Mouse (Mus musculus): Measurements from ENCODE around the gene Gm9573.

- TF ChIP-seq CTCF (conservative IDR thresholded peaks at IDR 0.05; ENCODE audit: insufficient read depth, insufficient read length, low read depth, low read length) (no peak), POLR2A (IDR thresholded peaks at IDR 0.05; ENCODE audit: low read depth, low read length) (no peak)
These were observed 26.6 kb upstream of the Gm9573 start for GRCm38 (mm10) chr17:35653086-35653485.
